Mouse (Mus musculus) retina, adult 2 months (tissue): Measurements from ENCODE around the gene Gm49721.
"Not testable (repeated sequence)": the region's sequence is repeated elsewhere in the genome, so short reads cannot be mapped to it uniquely, and the experiment has no call there.

Experiments used
- DNase-seq: peaks from one replicate; pipeline ENCODE4 v3.0.0-alpha.2; 2012; ENCODE audit warnings: low read depth, low spot score

The Gm49721 gene

DNA sequence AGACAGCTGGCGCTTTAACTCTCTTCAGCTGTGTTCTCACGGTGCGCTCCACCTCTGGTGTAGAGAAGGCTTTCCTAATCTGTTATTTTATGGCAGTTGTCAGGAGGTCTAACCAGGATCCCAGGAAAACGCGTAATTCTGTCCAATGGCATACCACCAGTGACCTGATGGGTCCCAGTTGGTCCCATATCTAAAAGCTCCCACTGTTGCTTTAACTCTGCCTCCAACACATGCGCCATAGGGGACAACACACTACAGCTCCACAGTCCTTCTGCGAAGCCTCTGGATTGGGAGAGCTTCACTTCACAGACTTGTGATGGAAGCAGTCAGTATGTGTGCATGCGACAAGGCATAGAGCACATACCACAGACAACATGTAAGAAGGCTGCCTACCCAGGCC, 1.4 kb downstream of the Gm49721 start:
- DNase-seq, result not testable (repeated sequence)

DNA sequence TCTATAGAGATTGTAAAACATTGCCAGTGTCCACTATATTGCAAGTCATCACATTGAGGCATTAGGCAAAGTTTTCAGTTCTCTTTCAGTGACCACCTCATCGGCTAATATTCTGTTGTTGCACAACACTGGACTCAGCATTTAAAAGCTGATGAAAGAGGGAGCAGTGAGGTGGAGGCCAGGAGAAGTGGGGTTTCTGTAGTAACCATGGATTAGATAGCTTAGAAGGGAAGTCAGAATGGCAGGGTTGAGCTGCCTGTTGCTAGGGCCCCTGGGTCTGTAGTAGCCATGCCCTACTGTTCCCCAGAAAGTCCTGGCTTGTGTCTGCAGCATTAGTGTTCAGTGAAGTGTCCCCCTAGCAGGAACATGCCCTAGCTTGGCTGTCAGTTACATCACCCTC, 7.4 kb downstream of the Gm49721 start:
- DNase-seq, result not testable (repeated sequence)

- DNase-seq, result not testable (repeated sequence)
Measured at GRCm38 (mm10) chr17:6995504-6995903, 16.8 kb downstream of the Gm49721 start.

DNA sequence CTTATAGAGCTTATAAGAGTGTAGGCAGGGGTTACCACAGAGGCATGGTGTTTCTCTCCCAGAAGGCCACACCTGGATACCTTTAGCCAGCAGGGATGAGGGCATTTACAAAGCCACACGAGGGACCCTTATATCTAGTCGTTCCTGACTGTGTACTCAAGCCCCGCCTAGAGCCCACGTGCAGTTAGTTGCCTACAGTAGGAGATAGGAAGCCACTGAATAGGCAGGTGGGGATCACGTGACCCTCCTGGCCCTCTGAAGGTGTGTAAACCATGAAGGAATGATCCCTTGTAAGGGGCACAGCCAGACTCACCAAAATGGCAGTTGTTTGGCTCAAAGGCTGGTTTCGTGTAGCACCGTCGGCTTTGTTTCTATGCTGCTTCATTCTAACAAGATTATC, 18.1 kb downstream of the Gm49721 start:
- DNase-seq, result not testable (repeated sequence)

DNA sequence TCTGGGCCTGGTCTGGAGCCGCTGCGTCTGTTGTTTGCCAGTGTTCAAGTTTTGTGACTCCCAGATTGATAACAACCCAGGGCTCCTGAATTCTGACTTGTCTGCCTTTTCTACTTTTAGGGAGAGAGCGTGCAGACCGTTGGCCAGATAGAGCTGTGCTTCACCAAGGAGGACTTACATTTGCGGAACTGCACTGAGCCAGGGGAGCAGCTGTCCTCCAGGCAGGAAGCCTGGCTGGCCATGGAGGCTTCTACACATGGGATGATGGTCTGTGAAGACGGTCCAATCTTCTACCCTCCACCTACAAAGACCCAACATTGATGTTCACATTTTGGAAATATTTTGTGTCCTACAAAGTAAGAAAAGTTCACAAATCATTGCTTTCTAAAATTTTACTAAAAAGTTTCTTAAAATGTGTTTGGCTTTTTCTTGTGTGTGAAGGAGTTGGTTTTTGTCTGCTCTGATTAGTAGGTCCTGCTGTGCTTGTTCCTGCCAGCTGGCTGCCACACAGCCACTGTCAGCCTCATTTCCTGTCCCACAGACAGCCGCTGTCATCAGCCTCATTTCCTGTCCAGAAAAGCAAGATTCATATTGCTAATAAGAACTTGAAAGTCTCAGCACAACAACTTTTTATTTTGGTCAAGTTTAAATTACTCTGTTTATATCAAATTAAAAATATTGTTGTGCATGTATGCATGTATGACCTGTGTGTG, 19.2 kb downstream of the Gm49721 start:
- DNase-seq, result not testable (repeated sequence)

DNA sequence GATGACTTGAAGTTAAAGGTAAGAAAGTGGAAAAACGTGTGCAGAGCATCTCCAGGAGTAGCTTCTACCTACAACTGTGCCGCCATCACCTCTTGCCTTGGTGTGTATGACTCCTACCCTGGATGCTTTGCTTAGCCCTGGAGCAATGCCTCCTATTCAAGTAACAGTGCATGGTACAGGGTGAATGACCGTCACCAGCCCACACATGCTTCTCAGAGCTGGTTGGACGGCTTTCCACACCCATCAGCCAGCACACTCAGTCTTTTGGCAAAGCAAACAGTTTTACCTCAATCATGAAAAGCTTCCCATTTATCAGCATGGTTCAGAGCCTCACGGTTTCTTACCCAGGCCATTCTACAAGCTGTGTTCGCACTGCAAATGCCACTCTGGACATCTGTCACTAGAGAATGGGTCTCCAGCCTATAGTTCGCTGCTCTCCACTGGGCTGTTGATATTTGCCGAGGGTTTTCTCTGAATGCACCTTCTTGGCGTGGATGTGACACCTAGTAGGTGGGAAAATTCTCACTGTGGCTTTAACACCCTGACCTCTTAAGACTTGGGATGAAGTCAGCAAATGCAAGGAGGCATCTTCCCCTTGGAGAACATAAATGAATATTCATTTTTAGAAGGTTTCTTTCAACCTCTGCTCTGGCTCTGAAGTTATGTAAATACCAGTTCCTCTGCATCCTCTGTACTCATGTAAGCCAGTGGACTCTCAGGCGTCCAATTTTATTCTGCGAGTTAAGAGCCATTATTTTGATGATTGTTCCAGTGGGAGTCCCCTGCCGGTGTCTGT, 23.3 kb downstream of the Gm49721 start:
- DNase-seq, result not testable (repeated sequence)

DNA sequence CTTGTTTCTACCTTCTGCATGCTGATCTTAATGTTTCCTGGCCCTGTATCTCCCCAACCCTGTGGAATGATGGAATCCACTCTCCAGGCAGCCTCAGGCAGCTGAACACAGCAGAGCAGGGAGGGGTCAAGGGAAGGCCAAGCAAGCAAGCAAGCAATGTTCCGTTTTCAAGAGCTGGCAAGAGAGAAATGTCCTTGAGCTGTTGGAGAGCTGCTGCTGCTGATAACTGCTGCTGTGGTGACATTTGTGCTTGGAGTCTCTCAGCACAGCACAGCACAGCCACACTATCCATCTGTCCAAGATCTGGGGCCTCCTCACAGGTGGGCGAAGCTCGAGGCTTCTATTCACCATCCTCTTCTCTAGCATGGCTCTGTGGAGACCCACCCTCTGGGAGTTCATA, 24.7 kb downstream of the Gm49721 start:
- not testable (repeated sequence) for DNase-seq

DNA sequence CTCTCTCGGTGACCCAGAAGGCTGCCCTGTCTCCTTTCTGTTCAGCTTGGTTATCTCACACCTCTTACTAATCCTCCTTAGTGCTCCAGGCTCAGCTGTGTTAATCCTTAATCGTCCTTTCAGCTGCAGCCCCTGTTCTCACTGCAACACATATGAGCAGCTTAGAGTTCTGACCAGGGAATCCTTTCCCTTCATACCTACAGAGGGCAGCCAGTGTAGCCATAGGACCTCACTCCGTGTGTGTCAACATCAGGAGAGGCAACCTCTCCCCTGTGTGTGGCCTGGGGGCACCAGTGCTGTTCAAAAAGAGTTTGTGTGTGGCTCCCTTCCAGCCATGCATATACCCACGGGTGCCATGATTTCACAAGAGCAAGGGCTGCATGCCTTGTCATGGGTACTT, 26.9 kb downstream of the Gm49721 start:
- DNase-seq, result peak; percentile 58

DNA sequence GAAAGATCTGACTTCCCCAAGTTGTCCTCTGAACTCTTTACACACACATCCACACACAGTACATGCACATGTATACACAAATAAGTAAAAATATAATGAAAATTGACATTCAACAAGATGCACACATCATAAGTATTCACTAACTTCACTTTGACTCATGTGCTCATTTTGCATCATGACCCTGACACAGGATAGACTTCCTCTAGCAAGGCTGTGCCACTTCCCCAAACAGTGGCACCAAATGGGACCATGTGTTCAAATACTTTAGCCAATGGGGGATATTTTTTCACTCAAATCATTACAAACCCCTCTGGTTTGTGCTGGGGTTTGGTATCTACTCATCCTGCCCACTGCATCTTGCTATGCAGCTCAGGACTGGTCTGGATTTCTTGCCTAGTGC, 30.2 kb downstream of the Gm49721 start:
- not testable (repeated sequence) for DNase-seq

GRCm38 (mm10) chr17:7009440-7009839, 30.7 kb downstream of the Gm49721 start:
- DNase-seq, result not testable (repeated sequence)

DNA sequence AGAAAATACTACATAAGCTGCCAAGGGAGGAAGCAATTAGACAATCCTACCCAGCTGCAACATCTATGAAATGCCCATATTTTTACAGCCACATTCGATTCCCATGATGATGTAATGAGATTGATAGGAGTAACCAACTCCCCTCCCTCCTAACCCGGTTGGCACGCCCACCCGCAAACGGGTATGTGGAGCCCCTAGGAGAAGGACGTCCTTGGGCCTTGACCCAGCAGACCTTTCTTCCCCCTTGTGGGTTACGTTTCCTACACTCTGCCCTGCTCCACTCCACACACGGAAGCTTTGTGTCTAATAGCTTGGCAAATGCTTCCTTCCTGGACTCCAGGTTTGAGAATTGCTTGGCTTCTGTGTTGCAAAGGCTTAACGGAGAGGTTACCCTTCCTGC, 31.2 kb downstream of the Gm49721 start:
- DNase-seq, result not testable (repeated sequence)

GRCm38 (mm10) chr17:7014190-7014589, 35.5 kb downstream of the Gm49721 start:
- not testable (repeated sequence) for DNase-seq

GRCm38 (mm10) chr17:7025257-7025656, 46.6 kb downstream of the Gm49721 start, which contains the start of gene Gm1604a:
TSS of gene Gm1604a (plus strand) at chr17:7025568.
- DNase-seq, result not testable (repeated sequence)

DNA sequence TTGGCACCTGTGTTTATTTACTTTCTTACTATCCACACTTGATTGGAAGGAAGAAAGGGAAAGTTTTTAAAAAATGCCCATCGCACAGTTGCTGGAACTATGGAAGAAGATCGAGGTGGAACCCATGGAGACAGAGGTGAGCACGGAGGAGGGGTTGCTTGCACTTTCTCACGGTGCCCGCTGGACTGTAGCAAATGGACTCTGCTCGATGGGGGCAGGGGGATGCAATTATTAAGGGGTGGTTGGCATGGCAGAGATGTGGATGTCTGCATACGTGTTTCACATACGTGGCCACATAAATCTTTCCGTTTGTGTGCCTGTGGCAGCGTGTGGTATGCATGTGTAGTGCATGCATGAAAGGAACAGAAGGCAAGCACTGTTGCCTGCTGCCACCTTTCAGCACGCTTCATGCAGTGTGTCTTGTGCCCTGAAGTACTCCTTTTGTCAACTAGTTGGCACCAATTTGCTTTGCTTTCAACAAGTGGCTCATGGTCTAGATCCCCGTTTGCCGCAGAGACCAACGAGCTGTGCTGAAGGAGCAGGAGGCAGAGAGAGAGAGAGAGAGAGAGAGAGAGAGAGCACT, 47.2 kb downstream of the Gm49721 start:
- DNase-seq, result not testable (repeated sequence)

DNA sequence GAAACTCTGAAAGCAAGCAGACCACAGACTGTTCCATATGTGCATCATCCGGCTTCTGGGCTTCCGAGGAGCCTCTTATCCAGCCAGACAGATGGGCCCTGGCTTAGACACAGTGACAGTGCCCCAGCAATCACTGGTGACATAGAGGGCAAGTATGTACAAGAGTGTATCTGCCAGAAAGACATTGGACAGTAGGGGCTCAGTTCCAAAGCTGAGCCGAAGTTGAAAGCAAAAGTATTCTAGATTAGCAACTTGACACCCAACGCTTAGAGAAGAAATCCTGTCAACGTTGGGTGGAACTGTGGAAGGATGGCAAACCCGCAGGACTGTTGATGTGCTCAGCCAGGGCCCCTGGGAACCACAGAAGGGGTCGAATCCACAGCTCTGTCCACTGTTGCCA, 51.5 kb downstream of the Gm49721 start:
- DNase-seq, result not testable (repeated sequence)

DNA sequence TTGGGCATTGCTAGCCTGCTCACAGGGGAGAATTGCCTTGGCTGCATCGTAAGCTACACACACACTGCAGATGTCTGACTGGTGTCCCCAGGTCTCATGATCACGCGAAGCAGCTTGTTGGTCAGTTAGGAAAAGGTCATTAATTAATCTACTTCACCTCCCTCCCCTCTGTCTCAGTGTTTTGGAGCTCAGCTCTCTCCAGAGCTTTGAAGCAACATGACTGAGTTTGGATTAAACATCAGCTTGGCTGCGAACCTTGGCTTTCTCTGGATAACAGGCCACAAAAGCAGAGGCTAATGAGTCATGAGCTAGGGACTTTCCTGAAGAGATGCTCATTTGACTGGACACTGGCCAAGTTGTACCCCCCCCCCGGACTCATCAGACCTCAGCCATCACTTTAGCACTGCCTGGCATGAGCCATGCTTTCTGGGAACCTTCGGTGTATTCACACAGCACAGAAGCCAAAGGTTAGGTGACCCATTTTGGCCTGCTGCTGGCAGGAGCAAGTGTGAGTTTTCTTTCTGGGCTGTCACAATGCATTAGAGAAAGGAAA, 52.0 kb downstream of the Gm49721 start:
- not testable (repeated sequence) for DNase-seq

- DNase-seq, result not testable (repeated sequence)
Measured at GRCm38 (mm10) chr17:7033192-7034166, 54.8 kb downstream of the Gm49721 start.

GRCm38 (mm10) chr17:7068997-7069539, 90.4 kb downstream of the Gm49721 start:
- DNase-seq, result not testable (repeated sequence)

DNA sequence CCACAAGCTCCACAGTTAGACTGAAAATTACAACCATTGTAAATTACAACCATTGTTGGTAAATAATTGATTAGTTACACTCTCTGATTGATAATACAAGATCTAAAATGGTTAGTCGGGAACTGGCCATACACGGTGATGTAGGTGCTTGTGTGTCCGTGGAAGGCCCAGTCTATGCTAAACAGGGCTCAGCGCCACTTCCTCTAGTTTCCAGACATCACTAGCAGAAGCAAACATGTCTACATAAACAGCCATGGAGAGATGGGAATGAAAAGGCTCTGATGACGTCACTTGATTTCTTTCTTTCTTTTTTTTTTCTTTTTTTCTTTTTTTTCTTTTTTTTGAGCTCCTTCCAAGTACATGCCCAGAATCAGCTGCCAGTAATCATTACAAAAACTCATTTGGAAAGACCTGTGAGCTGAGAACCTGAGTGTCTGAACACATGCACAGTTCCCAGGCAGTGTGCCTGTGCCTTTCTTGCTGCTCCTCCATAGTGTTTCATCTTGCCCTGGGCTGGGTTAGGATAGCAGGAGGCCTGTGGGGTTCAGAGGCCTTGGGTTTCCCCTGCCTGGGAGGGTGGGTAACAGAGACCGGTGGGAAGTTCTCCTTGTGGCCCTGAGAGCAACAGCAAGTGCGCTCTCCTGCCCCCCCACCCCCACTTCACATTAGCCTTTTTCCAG, 91.0 kb downstream of the Gm49721 start:
- not testable (repeated sequence) for DNase-seq

DNA sequence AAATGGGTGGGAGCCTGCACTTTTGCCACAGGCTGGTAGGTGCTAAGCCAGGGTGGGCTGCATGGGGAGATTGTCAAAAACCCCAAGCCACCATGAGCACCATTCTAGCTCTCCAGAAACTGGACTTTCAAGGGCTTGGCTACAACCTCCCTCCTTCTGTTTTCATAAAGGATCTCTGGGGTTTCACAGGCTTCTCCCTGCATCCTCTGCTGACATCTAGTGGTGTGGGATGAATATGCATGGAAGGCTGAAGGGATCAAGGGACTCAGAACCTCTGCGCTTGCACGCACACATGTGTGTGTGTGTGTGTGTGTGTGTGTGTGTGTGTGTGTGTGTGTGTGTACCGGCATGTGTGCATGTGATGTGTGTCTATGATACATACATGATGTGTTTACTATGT, 95.8 kb downstream of the Gm49721 start:
- peak; percentile 20 for DNase-seq
